Mouse (Mus musculus) erythroblast, adult 5-6 weeks (primary cell): ENCODE measurements around the gene Kazald1. TPM values are rescaled to one million over a fixed set of nuclear protein-coding genes. Genes with fewer than 3 reads are reported as not detected.
"Not testable (repeated sequence)": the region's sequence is repeated elsewhere in the genome, so short reads cannot be mapped to it uniquely, and the experiment has no call there.

Source experiments
- ATAC-seq: replicated peaks from 2 replicates; pipeline ENCODE4 v1.8.0; 2016; ENCODE audit warnings: moderate number of reproducible peaks, mild to moderate bottlenecking, moderate TSS enrichment, inconsistent platforms; ENCODE audit not compliant: poor library complexity, low FRiP score, severe bottlenecking
- total RNA-seq, 2 experiments: library from RNA; stranded (forward) in 1 of 2; stranded (reverse) in 1 of 2; fragments of 150-400 nt in 1 of 2; fragments of 200-764, 138-1000 nt in 1 of 2; gene quantifications; 2 replicates each; pipeline versions ENCODE4 v1.2.3 to v1.2.4; 2015 to 2017; ENCODE audit warnings: low replicate concordance in 2 of 2

The Kazald1 gene
- total RNA-seq (2015; ENCODE audit: low replicate concordance) = not detected in 2 replicates
- not detected in 2 replicates for total RNA-seq (2017; ENCODE audit: low replicate concordance)

DNA sequence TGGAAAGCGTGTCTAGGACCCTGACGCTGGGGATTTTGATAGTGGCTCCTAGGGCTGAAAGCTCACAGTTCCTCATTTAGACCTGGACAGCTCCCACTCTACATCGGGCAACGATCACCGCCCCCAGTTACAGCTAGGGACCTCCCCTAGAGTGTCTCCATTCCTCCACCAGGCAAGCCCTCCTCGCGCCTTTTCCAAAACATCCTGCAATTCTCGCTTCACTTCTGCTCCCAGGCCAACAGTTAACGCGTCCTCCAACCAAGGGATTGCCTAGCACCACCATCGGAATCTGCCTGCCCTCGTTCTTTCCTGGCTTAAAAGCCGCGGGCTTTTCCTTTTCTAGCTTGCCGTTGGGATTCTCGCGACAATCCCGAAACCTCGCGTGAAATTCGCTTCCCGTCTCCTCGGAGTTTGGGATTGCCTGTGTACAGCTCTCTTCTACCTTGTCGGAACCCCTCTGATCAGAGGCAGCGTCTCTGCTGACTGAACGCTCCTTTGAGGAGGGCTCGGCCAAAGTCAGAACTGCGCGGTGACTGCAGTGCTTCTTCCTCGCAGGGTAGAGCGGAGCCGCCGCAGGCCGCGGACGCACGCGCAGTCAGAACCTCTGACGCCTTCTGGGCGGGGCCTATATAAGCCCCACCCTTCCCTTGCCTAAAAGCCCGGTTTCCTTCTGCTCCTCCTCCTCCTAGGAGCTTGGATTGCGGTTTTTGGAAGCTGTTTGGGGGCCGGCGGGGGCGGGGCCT lies at the start of gene Kazald1:
TSS of gene Kazald1 (plus strand) at position 662 of the 743 bp plus-strand sequence.
- peak; percentile 81 for ATAC-seq

GRCm38 (mm10) chr19:45025937-45026568 lies 49.0 kb upstream of the Kazald1 start:
- no peak for ATAC-seq

DNA sequence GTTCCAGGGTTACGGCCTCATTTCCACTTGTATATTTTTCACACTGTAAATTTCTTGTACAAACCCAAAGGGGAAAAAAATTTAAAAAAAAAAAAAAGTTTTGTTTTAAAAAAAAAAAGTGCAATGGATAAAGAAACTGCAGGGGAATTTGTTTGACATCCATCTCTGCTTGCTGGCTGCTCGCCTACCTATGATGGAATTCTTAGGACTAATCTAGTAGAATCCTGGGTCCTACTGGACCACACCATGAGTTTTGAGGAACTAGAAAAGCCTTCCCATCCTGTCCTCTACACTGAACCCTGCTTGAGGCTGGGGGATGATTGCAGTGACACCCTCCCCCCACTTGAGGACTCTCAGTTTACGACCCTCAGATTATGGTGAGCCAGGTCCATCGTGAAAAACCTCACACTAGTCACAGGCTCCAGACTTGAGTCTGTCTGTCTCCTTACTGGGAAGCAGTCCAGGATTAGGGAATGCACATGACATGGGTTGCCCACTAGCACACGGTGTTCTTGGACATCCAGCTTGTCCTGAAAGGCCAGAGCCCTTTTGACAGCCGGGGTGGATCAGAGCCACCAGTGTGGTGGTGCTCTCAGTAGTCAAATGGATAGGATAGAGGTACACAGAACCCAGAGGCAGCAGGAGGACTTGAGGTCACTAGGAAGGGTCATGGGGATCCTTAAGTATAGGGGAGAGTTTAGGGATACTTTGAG lies 47.9 kb upstream of the Kazald1 start:
- no peak for ATAC-seq

GRCm38 (mm10) chr19:45027848-45028247 lies 47.2 kb upstream of the Kazald1 start:
- ATAC-seq = no peak

GRCm38 (mm10) chr19:45028746-45029145 lies 46.3 kb upstream of the Kazald1 start:
- ATAC-seq = no peak

- no peak for ATAC-seq
These were observed 45.5 kb upstream of the Kazald1 start for GRCm38 (mm10) chr19:45029571-45029970.

DNA sequence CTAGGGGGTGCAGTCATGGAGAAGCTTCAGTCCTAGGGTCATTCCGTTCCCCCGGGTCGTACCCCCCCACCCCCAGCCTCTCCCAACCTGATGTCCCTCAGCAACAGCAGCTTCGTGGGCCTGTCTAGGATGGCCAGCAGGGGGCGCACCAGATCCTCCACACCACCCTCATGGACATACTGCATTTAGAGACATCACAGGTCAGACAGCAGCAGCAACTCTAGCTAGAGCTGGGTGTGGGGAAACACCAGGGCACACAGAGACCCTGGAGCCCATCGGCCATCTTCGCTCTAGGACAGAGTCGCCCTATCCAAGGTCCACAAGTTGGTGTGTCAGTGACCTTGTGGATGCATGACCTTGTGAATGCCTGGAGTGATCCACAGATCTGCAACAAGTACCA lies 44.9 kb upstream of the Kazald1 start:
- 0 out of 2 replicates have a peak, but pooled peaks have one; percentile 47 for ATAC-seq

DNA sequence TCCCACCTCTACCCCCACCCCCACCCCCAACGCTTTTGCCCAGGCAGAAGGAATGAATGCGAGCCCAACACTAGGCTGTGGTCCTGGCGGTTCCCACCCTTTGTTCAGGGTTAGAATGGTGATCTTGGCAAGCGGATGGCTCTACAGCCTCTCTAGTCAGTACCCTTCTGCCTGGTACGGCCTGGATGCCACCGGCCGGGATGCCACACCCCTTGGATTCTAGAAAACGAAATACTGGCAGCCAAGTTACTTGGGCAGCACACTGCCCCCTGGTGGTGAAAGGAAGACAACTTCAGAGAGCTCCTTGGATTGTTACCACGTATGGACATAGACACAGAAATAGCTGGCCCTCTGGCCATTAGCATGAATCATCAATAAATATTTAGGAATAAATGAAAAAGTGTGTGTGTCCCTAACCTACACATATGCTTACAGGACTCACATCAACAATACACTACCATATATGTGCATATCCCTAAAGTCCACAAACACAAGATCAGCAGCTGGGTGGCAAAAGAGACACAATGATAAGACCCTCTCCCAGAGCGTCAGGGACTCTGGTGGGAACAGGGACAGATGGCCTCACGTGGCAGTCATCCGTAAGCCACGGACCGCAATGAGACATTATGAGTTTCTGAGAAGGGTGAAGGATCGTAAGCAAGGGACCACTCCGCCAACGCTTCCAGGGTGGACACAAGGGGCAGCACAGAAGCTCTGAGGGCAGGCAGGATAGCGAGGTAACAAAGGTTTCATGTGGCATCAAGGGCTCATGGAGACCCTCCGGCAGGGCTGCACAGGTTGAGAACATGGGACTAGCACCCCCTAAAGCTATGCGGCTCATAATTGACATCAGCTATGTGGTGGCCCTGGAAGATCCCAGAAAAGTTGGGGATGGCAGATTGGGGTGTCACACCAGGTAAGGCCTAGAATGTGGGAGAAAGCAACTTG lies 44.0 kb upstream of the Kazald1 start:
- ATAC-seq = peak; percentile 74

DNA sequence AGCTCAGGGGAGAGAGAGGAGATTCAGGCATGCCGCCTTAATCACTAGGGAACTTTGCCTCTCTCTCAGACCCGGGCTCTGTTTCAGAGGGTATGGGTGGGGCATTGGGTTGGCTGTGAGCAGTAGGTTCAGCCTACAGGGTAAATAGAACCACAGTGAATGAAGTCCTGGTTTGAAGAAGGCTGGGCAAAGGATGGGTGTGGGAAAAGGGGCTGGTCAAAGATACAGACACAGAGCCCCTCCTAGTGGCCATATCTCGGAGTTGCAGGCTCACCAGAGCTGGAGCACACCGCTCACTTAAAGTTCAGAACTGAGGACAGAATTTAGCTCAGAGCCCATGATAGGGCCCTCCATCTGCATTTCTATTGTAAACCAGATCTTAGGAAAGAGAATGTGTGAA lies 43.3 kb upstream of the Kazald1 start:
- ATAC-seq = peak; percentile 75

GRCm38 (mm10) chr19:45032570-45033332 lies 42.3 kb upstream of the Kazald1 start:
- no peak for ATAC-seq

GRCm38 (mm10) chr19:45036867-45037266 lies 38.2 kb upstream of the Kazald1 start:
- ATAC-seq = peak; percentile 53; the same call in 1 of the 2 replicates

- ATAC-seq = not testable (repeated sequence)
These were observed 36.8 kb upstream of the Kazald1 start for GRCm38 (mm10) chr19:45038198-45038597.

GRCm38 (mm10) chr19:45040214-45040613 lies 34.8 kb upstream of the Kazald1 start:
- no peak for ATAC-seq

DNA sequence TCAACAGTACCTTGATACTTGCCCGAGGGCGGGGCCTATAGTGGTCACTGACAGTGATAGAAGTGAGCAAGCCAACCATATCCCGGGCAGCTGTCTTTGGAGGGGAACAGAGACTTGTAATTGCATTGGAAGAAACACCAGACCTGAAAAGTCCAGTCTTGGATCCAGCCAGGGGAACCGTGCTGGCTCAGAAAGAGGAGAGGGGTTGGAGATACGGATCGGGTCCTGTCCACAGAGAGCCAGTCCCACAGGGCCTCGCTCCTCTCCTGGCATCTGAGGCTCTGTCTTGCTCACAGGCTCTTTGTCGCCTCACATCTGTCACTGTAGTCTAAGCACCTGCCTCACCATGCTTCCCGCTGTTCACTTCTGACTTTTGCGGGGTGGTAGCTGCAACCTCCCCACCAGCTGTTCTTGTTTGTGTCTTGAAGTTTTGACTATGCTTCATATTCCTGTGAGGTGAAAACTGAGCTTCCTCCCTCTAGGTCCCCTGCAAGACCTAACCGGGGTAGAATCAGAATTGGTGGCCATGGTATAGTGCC lies 30.6 kb upstream of the Kazald1 start:
- no peak for ATAC-seq

DNA sequence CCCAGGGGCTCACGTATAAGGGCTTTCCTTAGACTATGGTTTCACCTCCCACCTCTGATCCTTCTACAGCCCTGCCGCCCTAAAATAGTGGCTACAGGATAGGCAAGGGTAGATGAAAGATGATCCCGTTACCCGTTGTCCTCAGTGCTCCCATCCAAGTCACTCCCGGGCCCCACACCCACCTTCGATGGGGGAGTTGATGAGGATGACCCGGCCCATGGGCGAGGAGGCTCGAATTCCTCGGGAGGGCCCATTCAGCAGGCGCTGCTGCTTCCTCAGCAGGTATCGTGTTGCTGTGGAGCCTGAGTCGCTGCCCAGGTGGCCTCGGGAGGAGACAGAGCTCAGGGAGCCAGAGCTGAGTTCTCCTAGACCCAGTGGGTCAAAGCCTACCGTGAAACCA lies 29.8 kb upstream of the Kazald1 start:
- no peak for ATAC-seq

DNA sequence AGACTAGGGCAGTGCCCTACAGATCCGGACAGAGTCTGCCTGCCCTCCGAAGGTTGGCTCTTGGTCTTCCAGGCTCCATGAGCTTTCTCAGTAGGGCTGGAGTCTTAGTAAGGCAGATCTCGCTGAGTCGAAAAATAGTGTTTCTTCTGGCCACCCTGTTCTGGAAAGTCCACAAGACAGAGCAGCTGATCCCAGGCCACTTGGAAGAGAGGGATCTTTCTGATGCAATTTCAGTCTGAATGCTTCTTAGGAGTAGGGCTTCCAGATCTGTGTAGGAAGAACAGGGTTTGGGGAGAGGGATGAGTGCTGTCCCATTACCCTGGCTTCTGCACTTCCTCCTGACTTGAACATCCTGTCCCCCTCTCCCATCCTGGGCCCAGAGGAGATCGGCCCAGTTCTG lies 29.4 kb upstream of the Kazald1 start, which contains the start of gene Pdzd7:
TSS of gene Pdzd7 (minus strand) at position 67 of the 400 bp plus-strand sequence.
- no peak for ATAC-seq

DNA sequence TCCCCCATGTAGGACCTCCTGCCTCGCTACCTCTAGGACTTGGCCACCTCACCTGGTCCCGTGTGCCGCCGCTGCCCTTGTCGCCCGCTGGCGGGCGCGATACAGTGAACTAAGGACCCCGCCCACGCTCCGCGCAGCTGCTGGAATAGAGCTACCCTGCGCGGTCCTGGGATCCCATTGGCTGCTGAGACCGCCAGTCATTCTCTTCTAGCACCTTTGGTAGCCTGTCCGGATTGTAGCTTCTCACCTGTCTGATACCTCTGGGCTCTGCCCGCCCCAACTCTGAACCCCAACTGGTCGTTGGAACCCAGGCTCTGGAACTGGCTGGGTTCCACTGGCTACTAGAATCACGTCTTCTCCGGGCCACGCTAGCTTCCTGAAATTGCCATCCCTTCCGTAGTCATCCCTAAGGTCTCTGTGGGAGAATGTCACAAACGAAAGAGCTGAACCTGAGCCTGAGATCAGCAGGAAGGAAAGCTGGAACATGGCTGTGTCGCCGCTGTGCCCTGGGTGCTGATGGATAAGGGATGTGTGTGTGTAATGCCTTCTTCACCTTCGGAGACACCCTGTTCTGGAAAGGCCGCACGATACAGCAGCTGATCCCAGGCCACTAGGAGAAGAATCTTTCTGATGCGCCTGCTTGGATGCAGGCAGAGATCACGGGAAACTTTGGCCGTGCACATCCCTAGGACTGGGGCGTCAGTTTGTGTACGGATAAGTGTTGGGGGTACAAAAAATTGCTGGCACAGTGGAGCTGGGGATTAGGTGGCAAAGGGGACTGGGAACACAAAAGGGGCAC lies 28.3 kb upstream of the Kazald1 start:
- peak; percentile 47 for ATAC-seq
